Mouse (Mus musculus) kidney, embryonic 14.5 days (tissue): ENCODE measurements around the gene Chrm3. TPM values are rescaled to one million over a fixed set of nuclear protein-coding genes. Genes with fewer than 3 reads are reported as not detected.

Source experiments
- ATAC-seq: fragments of 200-750 bp; cut with Nextera tagmentation; 2 replicates; pipeline ENCODE4 v1.8.0; 2017; ENCODE audit warnings: moderate number of reproducible peaks, mild to moderate bottlenecking, moderate TSS enrichment, moderate library complexity; ENCODE audit not compliant: low FRiP score, low TSS enrichment
- H3K27ac ChIP-seq: fragments of 300-500 bp; sonication (generic); 2 replicates; pipeline ENCODE4 v1.5.1; 2014; ENCODE audit warnings: low read depth, mild to moderate bottlenecking, low read length, moderate library complexity, mixed read lengths
- H3K27me3 ChIP-seq: fragments of 300-500 bp; sonication (generic); 2 replicates; pipeline ENCODE4 v1.6.1; 2014; ENCODE audit warnings: mild to moderate bottlenecking, low read length; ENCODE audit not compliant: control insufficient read depth, insufficient read depth
- H3K36me3 ChIP-seq: fragments of 300-500 bp; sonication (generic); 2 replicates; pipeline ENCODE4 v1.6.1; 2014; ENCODE audit warnings: low read length, mixed read lengths; ENCODE audit not compliant: control insufficient read depth, insufficient read depth
- H3K4me1 ChIP-seq: fragments of 300-500 bp; sonication (generic); 2 replicates; pipeline ENCODE4 v1.6.1; 2014; ENCODE audit warnings: low read length, mixed read lengths; ENCODE audit not compliant: control insufficient read depth, insufficient read depth
- H3K4me2 ChIP-seq: fragments of 300-500 bp; sonication (generic); replicated peaks from 2 replicates; pipeline ENCODE4 v1.6.1; 2014; ENCODE audit warnings: low read depth, mild to moderate bottlenecking, low read length
- H3K4me3 ChIP-seq: fragments of 300-500 bp; sonication (generic); 2 replicates; pipeline ENCODE4 v1.5.1; 2014; ENCODE audit warnings: mild to moderate bottlenecking, low read length
- H3K9ac ChIP-seq: fragments of 300-500 bp; sonication (generic); 2 replicates; pipeline ENCODE4 v1.6.1; 2014; ENCODE audit warnings: low read depth, mild to moderate bottlenecking, low read length, moderate library complexity
- H3K9me3 ChIP-seq: fragments of 300-500 bp; sonication (generic); 2 replicates; pipeline ENCODE4 v1.6.1; 2016; ENCODE audit warnings: low read length; ENCODE audit not compliant: control insufficient read depth
- WGBS: fragments of 180-500 bp; shearing (Covaris S2); extraction: QIAGEN DNeasy Blood & Tissue Kit; methylation state at CpG from one replicate; pipeline ENCODE4 v1.1.7; 2014; 5-methylcytosine and 5-hydroxymethylcytosine counted together
- polyA plus RNA-seq: library from polyadenylated mRNA; unstranded; fragments of >200 nt; fragmentation: Nextera tagmentation; extraction: Ambion mirVana; gene quantifications from 2 replicates; pipeline ENCODE4 v1.2.1, GENCODE M21; 2014

The Chrm3 gene
- polyA plus RNA-seq, 1 experiment from 2014 or later = 0.91 TPM

- Histone ChIP-seq H3K27me3 (no peaks in the 10 kb centered on the region), H3K27ac (no peak overlapping the region), H3K4me3 (no peak overlapping the region), H3K4me1 (no peaks in the 10 kb centered on the region), H3K4me2 (no peak overlapping the region), H3K9ac (no peak overlapping the region), H3K36me3 (no peaks in the 10 kb centered on the region), H3K9me3 (no peaks in the 10 kb centered on the region)
- ATAC-seq = no peak
- 68% methylated on average over 5 of the region's 5 CpGs for WGBS
These were observed 470.2 kb downstream of the Chrm3 start for GRCm38 (mm10) chr13:9890460-9890859.

GRCm38 (mm10) chr13:9889954-9890353 lies 470.7 kb downstream of the Chrm3 start:
- no peak overlapping the region for H3K4me3 ChIP-seq
- H3K27me3 ChIP-seq = no peaks in the 10 kb centered on the region
- 77% methylated on average over 1 of the region's 1 CpGs for WGBS
- H3K9ac ChIP-seq = no peak overlapping the region
- ATAC-seq = no peak
- H3K36me3 ChIP-seq = no peaks in the 10 kb centered on the region
- H3K27ac ChIP-seq = no peak overlapping the region
- no peak overlapping the region for H3K4me2 ChIP-seq
- no peaks in the 10 kb centered on the region for H3K4me1 ChIP-seq
- H3K9me3 ChIP-seq = no peaks in the 10 kb centered on the region

DNA sequence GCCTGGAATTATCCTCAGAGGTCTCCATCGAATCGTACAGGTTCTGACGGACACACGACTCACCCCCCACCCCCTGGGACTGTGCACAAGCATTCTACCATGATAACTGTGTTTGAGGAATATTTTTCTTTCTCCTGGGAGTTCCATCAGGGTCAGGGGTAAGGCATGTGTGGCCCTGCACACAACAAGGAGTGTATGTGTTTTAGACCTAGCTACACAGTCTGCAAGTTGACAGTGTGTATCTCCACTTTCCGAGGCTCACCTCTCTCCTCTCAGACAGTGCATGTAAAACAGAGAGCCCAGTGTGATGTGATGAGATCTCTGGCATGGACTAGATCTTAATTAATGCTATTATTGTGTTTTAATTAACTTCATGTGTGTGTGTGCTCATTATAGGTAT lies 472.4 kb downstream of the Chrm3 start:
- no peak overlapping the region for H3K9ac ChIP-seq

DNA sequence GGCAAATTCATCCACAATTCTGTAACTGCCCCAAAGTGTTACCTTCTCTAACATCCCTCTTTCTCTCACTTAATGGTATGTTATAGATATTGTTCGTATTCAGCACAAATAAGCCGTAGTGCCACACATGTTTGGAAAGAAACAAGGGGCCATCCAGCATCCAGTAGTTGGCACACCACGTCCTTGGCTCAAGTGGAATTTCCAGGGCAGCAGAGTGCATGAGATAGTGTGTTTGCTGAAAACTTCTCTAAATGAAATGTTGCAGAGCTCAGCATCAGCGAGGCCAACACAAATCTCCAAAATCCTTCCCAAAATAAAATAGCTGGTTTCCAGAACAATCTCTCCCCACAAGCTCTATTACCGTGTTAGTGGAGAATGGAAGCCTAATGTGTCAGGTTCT lies 473.4 kb downstream of the Chrm3 start:
- no peak for ATAC-seq
- H3K27me3 ChIP-seq = no peaks in the 10 kb centered on the region

More for the DNA sequence above, 472.4 kb downstream of the Chrm3 start:
- Histone ChIP-seq H3K4me3 (no peak overlapping the region), H3K27ac (no peak overlapping the region), H3K4me2 (no peak overlapping the region), H3K4me1 (no peaks in the 10 kb centered on the region), H3K36me3 (no peaks in the 10 kb centered on the region), H3K9me3 (no peaks in the 10 kb centered on the region), H3K27me3 (no peaks in the 10 kb centered on the region)
- 71% methylated on average over 5 of the region's 5 CpGs for WGBS
- ATAC-seq = no peak

DNA sequence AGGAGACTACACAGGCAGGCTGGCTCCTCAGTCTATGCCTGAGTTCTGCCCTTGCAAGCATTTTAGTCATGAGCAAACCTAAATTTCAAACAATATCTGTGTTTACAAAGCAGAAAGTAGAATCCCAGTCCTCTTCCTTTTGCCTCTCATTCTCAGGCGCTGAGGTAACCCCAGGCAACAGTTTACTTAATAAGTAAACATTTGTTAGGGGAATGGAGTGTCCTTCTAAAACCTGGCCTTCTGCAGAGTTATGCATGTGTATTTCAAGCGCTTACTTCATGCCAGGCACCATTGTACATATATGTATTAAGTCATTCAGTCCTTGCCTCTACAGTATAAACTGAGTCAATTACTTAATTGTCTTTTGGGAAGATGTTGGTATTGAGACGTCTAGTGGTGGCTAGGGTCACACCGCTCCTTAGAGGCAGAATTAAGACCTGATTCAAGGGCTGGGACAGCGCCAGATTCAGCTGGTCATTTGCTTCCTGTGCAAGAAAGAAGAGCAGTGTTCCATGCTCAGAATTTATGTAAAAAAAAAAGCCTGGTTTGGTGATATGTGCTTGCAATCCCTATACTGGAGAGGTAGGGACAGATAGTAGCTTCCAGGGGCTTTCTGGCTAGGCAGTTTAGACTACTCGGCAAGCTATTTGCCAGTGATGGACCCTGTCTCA lies 474.0 kb downstream of the Chrm3 start:
- Histone ChIP-seq H3K9me3 (no peaks in the 10 kb centered on the region), H3K4me2 (no peak overlapping the region), H3K4me3 (no peak overlapping the region), H3K4me1 (no peaks in the 10 kb centered on the region), H3K9ac (no peak overlapping the region), H3K27ac (no peak overlapping the region), H3K27me3 (no peaks in the 10 kb centered on the region), H3K36me3 (no peaks in the 10 kb centered on the region)
- no peak for ATAC-seq
- WGBS = 82% methylated on average over 6 of the region's 6 CpGs

More for the DNA sequence above, 473.4 kb downstream of the Chrm3 start:
- H3K9me3 ChIP-seq = no peaks in the 10 kb centered on the region
- H3K9ac ChIP-seq = no peak overlapping the region
- 88% methylated on average over 5 of the region's 5 CpGs for WGBS
- no peak overlapping the region for H3K4me3 ChIP-seq
- H3K36me3 ChIP-seq = no peaks in the 10 kb centered on the region
- no peaks in the 10 kb centered on the region for H3K4me1 ChIP-seq
- H3K4me2 ChIP-seq = no peak overlapping the region
- H3K27ac ChIP-seq = no peak overlapping the region

DNA sequence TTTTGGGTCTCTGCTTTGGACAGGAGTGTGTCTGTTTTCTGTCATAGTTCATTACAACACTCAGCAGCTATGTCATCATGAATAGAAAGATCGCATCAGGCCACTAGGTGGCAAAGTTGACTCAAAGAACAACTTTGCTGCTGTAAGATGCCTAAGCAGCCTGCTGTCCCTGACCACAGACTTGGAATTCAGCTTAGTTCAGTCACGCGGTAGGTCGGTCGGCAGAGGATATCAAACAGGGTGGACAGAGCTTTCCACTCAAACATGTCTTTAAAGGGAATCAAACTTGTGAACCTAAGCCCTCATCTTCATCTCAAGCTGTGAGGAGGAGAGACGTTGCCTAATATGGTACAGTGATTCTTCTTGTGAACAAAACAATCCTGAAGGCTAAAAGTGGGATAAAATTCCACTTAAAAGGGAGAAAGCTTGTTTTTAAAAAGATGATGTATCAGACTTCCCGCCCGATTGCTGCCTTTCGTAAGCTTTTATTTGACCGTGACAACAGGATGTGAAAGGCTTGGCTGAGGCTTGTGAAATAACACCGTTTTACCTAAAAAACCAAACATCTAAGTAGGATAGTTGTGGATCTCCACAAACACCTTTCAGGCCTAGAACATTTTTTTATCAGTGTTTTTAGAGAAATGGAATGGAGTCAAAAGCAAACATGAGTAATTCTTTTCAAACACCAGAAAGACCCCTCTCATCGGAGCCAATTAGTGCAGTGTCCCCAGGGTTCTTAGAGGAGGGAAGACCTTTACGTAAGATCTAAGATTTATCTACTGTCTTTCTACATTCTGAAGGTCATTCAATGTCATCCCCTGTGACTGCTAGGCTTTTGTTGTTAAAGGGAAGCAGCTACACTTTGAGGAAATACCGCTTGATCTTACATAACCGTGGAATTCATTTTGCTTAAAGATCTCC lies 478.0 kb downstream of the Chrm3 start:
- H3K36me3 ChIP-seq = no peaks in the 10 kb centered on the region
- no peaks in the 10 kb centered on the region for H3K9me3 ChIP-seq
- no peak overlapping the region for H3K4me2 ChIP-seq
- no peaks in the 10 kb centered on the region for H3K4me1 ChIP-seq
- H3K27ac ChIP-seq = no peak overlapping the region
- peak; percentile 92 for ATAC-seq
- H3K9ac ChIP-seq = no peak overlapping the region
- no peak overlapping the region for H3K4me3 ChIP-seq
- WGBS = 40% methylated on average over 15 of the region's 15 CpGs
- H3K27me3 ChIP-seq = no peaks in the 10 kb centered on the region

DNA sequence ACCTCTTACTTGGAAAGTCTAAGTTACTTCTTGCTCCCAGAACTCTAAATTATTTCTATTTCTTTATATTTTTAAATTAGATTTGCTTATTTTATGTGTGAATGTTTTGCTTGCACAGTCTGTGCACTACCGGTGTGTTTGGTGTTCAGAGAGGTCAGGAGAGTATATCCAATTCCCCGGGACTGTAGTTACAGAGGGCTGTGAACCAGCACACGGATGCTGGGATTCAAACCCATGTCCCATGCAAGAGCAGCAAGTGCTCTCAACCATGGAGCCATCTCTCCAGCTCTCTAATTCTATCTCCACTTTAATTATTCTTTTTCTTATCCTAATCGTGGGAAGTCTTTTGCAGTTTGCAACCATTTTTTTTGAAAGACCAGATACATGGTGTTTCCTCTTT lies 478.7 kb downstream of the Chrm3 start:
- peak; percentile 67; the same call in 1 of the 2 replicates for ATAC-seq
- Histone ChIP-seq H3K9me3 (no peaks in the 10 kb centered on the region), H3K36me3 (no peaks in the 10 kb centered on the region), H3K4me3 (no peak overlapping the region), H3K4me2 (no peak overlapping the region), H3K27ac (no peak overlapping the region), H3K4me1 (no peaks in the 10 kb centered on the region), H3K9ac (no peak overlapping the region), H3K27me3 (no peaks in the 10 kb centered on the region)
- 53% methylated on average over 4 of the region's 4 CpGs for WGBS

- WGBS = 81% methylated on average over 4 of the region's 4 CpGs
These were observed 480.2 kb downstream of the Chrm3 start for GRCm38 (mm10) chr13:9880401-9880800.

DNA sequence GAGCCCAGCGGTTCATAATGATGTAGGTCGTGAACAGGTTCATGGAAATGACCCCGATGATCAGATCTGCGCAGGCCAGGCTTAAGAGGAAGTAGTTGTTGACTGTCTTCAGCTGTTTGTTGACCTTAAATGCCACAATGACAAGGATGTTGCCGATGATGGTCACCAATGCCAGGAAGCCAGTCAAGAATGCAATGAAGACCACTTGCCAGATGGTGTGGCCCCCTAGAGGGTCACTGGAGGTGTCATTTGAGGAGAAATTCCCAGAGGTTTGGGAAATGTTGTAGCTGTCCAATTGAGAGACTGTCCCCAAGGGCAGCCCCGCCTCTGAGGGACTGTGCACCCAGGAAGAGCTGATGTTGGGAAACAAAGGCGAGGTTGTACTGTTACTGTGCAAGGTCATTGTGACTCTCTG lies 482.0 kb downstream of the Chrm3 start:
- no peaks in the 10 kb centered on the region for H3K27me3 ChIP-seq
- no peak overlapping the region for H3K27ac ChIP-seq
- no peak overlapping the region for H3K4me2 ChIP-seq
- H3K4me3 ChIP-seq = no peak overlapping the region
- no peak for ATAC-seq
- H3K36me3 ChIP-seq = no peaks in the 10 kb centered on the region
- H3K9ac ChIP-seq = no peak overlapping the region
- WGBS = 86% methylated on average over 7 of the region's 7 CpGs
- no peaks in the 10 kb centered on the region for H3K9me3 ChIP-seq
- H3K4me1 ChIP-seq = no peaks in the 10 kb centered on the region

More at GRCm38 (mm10) chr13:9880401-9880800, 480.2 kb downstream of the Chrm3 start:
- H3K4me3 ChIP-seq = no peak overlapping the region
- H3K27ac ChIP-seq = no peak overlapping the region
- no peak for ATAC-seq
- H3K27me3 ChIP-seq = no peaks in the 10 kb centered on the region
- no peak overlapping the region for H3K9ac ChIP-seq
- no peaks in the 10 kb centered on the region for H3K36me3 ChIP-seq
- H3K4me2 ChIP-seq = no peak overlapping the region
- H3K4me1 ChIP-seq = no peaks in the 10 kb centered on the region
- H3K9me3 ChIP-seq = no peaks in the 10 kb centered on the region
